Mouse (Mus musculus) MEL (cell line): ENCODE measurements around the gene Dhx35.

Experiments used
- CTCF ChIP-seq, 3 experiments: IDR thresholded peaks in 2 of 3; conservative IDR thresholded peaks in 1 of 3; 2 replicates each; pipeline ENCODE4 v1.5.1; 2011 to 2012; ENCODE audit warnings: low read length in 3 of 3, low read depth in 2 of 3, mild to moderate bottlenecking in 2 of 3, improper control_type of control experiment in 1 of 3, inconsistent platforms in 1 of 3, mixed read lengths in 1 of 3, moderate library complexity in 1 of 3; ENCODE audit not compliant: control insufficient read depth in 1 of 3, insufficient read depth in 1 of 3, poor library complexity in 1 of 3, severe bottlenecking in 1 of 3
- POLR2A ChIP-seq, 2 experiments: IDR thresholded peaks; 2 replicates each; pipeline ENCODE4 v1.6.1; 2011 to 2012; ENCODE audit warnings: low read length in 2 of 2, mild to moderate bottlenecking in 2 of 2, control low read depth in 1 of 2, improper control_type of control experiment in 1 of 2, low read depth in 1 of 2, moderate library complexity in 1 of 2; ENCODE audit not compliant: control insufficient read depth in 1 of 2, insufficient read depth in 1 of 2, poor library complexity in 1 of 2
- TAL1 ChIP-seq: IDR thresholded peaks from 2 replicates; pipeline ENCODE4 v1.6.1; 2012; ENCODE audit warnings: mild to moderate bottlenecking, inconsistent platforms, low read length, moderate library complexity, mixed read lengths
- UBTF ChIP-seq: IDR thresholded peaks from 2 replicates; pipeline ENCODE4 v1.6.1; 2012; ENCODE audit warnings: low read depth, mild to moderate bottlenecking, inconsistent platforms, low read length, improper control_type of control experiment, moderate library complexity, borderline replicate concordance; ENCODE audit not compliant: insufficient read depth
- USF1 ChIP-seq: IDR thresholded peaks from 2 replicates; pipeline ENCODE4 v1.6.1; 2014; ENCODE audit warnings: low read depth, mild to moderate bottlenecking, inconsistent platforms, low read length, improper control_type of control experiment, moderate library complexity
- USF2 ChIP-seq, 2 experiments: IDR thresholded peaks; 2 replicates each; pipeline ENCODE4 v1.6.1; 2011 to 2012; ENCODE audit warnings: improper control_type of control experiment in 2 of 2, low read length in 2 of 2, borderline replicate concordance in 1 of 2, inconsistent platforms in 1 of 2, low read depth in 1 of 2, mild to moderate bottlenecking in 1 of 2; ENCODE audit not compliant: insufficient read depth in 1 of 2

DNA sequence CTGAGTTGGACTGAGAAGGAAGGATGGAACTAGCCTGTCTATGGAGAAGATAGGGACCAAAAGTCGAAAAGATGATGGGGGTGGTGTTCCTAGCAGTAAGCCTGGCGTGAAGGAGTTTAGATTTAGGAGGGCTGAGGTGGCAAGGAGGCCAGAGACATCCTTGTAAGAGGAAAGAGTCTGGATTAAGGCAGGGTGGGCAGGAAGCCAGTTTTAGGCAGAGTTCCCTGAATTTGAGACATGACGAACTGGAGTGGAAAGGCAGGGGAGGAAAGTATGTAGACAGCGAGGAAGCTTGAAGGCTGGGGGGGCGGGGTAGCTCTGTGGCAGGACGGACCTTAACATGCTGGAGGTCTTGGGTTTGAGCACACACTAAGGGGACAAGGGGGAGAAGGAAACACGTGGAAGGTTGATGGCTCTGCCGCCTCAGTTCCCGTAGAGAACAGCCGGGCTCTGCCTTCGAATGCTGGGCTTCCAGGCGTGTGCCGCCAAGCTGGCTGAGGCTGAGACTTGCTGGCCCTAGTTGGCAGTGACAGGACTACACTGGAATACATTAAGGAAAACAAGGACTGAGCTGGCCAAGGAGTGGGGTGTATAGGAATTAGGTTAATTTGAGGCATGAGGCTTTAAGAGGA is 24.4 kb upstream of the Dhx35 start:
- no peak for TF ChIP-seq USF1
- TF ChIP-seq POLR2A (IDR thresholded peaks at IDR 0.05; ENCODE audit: control insufficient read depth in 1 of 2, insufficient read depth in 1 of 2, low read depth in 1 of 2, low read length in 2 of 2, poor library complexity in 1 of 2) = no peak
- TF ChIP-seq TAL1 = no peak
- TF ChIP-seq USF2 (IDR thresholded peaks at IDR 0.05; ENCODE audit: borderline replicate concordance in 1 of 2, insufficient read depth in 1 of 2, low read depth in 1 of 2, low read length in 2 of 2) = no peak
- TF ChIP-seq UBTF = no peak
- no peak for TF ChIP-seq CTCF (IDR thresholded peaks at IDR 0.05 in 2 of 3, conservative IDR thresholded peaks at IDR 0.05 in 1 of 3; ENCODE audit: control insufficient read depth in 1 of 3, insufficient read depth in 1 of 3, low read depth in 2 of 3, low read length in 3 of 3, poor library complexity in 1 of 3, severe bottlenecking in 1 of 3)
